Comparison of ENCODE assay signal across 20 mouse cellular contexts in genomic region chr13:109644086-109644485, GRCm38 (mm10).
DNase-seq lines count a peak whose midpoint lies in the region; ATAC-seq and TF ChIP-seq lines count a peak whose summit lies in the region.
"Had no signal": no experiment of that assay in that cellular context is flagged by ENCODE, and none has a peak within 500 bp of the region (broad histone marks: within the 10 kb centered on the region; RNA-seq: fewer than 3 reads in every experiment).

No protein-coding gene starts in this region.

- no peak overlapping the region for H3K4me2 ChIP-seq in stomach, embryonic 15.5 days
- no peak overlapping the region for H3K4me2 ChIP-seq in stomach, postnatal 0 days (replicated peaks; ENCODE audit: low read depth)
- peak overlapping the region; percentile 60 for H3K4me2 ChIP-seq in liver, embryonic 12.5 days
- H3K4me2 ChIP-seq: forebrain, embryonic 13.5 days; limb, embryonic 13.5 days; lung, embryonic 15.5 days; midbrain, embryonic 11.5 days had no signal

- no peak overlapping the region for H3K4me3 ChIP-seq in stomach, embryonic 15.5 days (replicated peaks)
- no peak overlapping the region for H3K4me3 ChIP-seq in stomach, postnatal 0 days (ENCODE audit: low read depth, low read length)
- peak overlapping the region; percentile 7; the same call in 1 of the 2 replicates for H3K4me3 ChIP-seq in liver, embryonic 12.5 days
- H3K4me3 ChIP-seq: forebrain, embryonic 13.5 days; limb, embryonic 13.5 days; lung, embryonic 15.5 days had no signal

- 63% methylated on average over 2 of the region's 2 CpGs for WGBS in stomach, embryonic 15.5 days
- 71% methylated on average over 2 of the region's 2 CpGs for WGBS in stomach, postnatal 0 days
- 12% methylated on average over 2 of the region's 2 CpGs for WGBS in liver, embryonic 12.5 days (ENCODE audit: insufficient replicate concordance)

- H3K27me3 ChIP-seq in stomach, embryonic 15.5 days (replicated peaks), result no peaks in the 10 kb centered on the region
- no peaks in the 10 kb centered on the region for H3K27me3 ChIP-seq in stomach, postnatal 0 days (ENCODE audit: control insufficient read depth, insufficient read depth, low read length)
- no peaks in the 10 kb centered on the region for H3K27me3 ChIP-seq in liver, embryonic 12.5 days (replicated peaks)
- H3K27me3 ChIP-seq: forebrain, embryonic 13.5 days; limb, embryonic 13.5 days; lung, embryonic 15.5 days had no signal

- H3K27ac ChIP-seq in stomach, embryonic 15.5 days, result no peak overlapping the region
- H3K27ac ChIP-seq in stomach, postnatal 0 days (replicated peaks), result no peak overlapping the region
- H3K27ac ChIP-seq in liver, embryonic 12.5 days, result peak overlapping the region; percentile 84
- H3K27ac ChIP-seq: forebrain, embryonic 13.5 days; limb, embryonic 13.5 days; lung, embryonic 15.5 days had no signal

- H3K4me1 ChIP-seq in stomach, embryonic 15.5 days, result no peaks in the 10 kb centered on the region
- H3K4me1 ChIP-seq in stomach, postnatal 0 days (replicated peaks; ENCODE audit: control insufficient read depth, insufficient read depth), result 0 out of 2 replicates have a peak, but pooled peaks cover 2% of the 10 kb centered on the region
- peaks cover 87% of the 10 kb centered on the region for H3K4me1 ChIP-seq in liver, embryonic 12.5 days

- no peaks in the 10 kb centered on the region for H3K9me3 ChIP-seq in stomach, embryonic 15.5 days
- H3K9me3 ChIP-seq in stomach, postnatal 0 days (ENCODE audit: control insufficient read depth, low read length), result no peaks in the 10 kb centered on the region
- H3K9me3 ChIP-seq in liver, embryonic 12.5 days (replicated peaks), result no peaks in the 10 kb centered on the region
- H3K9me3 ChIP-seq: forebrain, embryonic 13.5 days; limb, embryonic 13.5 days; lung, embryonic 15.5 days had no signal

- DNase-seq in stomach, postnatal 0 days (ENCODE audit: low spot score), result no peak
- peak; percentile 49 for DNase-seq in c-Kit-positive CD71-positive TER-119-positive erythroid progenitor cells, embryonic 14.5 days (ENCODE audit: low spot score)
- DNase-seq in left cerebral cortex, postnatal 10 days (ENCODE audit: extremely low spot score in 1 of 2, low spot score in 2 of 2), result no peak
- DNase-seq in embryo, embryonic 11 days, result no peak
- DNase-seq in thymus, postnatal 10 days (ENCODE audit: low spot score in 2 of 2), result no peak
- DNase-seq: adrenal gland, adult 2 months; cerebellum, postnatal 14 days; heart, adult 18-20 months; kidney, adult 9 months; kidney, postnatal 36 days; lung, postnatal 4 days; retina, postnatal 1 day; thymus, postnatal 25 days had no signal

- no peak overlapping the region for H3K9ac ChIP-seq in stomach, embryonic 15.5 days
- no peak overlapping the region for H3K9ac ChIP-seq in stomach, postnatal 0 days (ENCODE audit: low read length)
- peak overlapping the region; percentile 45; the same call in 1 of the 2 replicates for H3K9ac ChIP-seq in liver, embryonic 12.5 days
- H3K9ac ChIP-seq: forebrain, embryonic 13.5 days; limb, embryonic 13.5 days; lung, embryonic 15.5 days had no signal

- intact Hi-C loops in left cerebral cortex, postnatal 10 days (cut with DNase I), result no loop called here

- H3K36me3 ChIP-seq in stomach, embryonic 15.5 days, result no peaks in the 10 kb centered on the region
- no peaks in the 10 kb centered on the region for H3K36me3 ChIP-seq in stomach, postnatal 0 days (ENCODE audit: control insufficient read depth, insufficient read depth, low read length)
- no peaks in the 10 kb centered on the region for H3K36me3 ChIP-seq in liver, embryonic 12.5 days
- H3K36me3 ChIP-seq: limb, embryonic 13.5 days; lung, embryonic 15.5 days had no signal

- TF ChIP-seq EP300 in stomach, postnatal 0 days (optimal IDR thresholded peaks at IDR 0.05), result no peak

- ATAC-seq in stomach, embryonic 15.5 days (ENCODE audit: insufficient read depth, low FRiP score, low read depth), result peak; percentile 29; the same call in 1 of the 2 replicates
- ATAC-seq in stomach, postnatal 0 days (ENCODE audit: low FRiP score, low TSS enrichment), result no peak
- ATAC-seq in liver, embryonic 12.5 days, result peak; percentile 81
- ATAC-seq in megakaryocyte-erythroid progenitor cell, adult 5-6 weeks (replicated peaks; ENCODE audit: low FRiP score, low TSS enrichment, poor library complexity, severe bottlenecking), result peak; percentile 69
- ATAC-seq: forebrain, embryonic 13.5 days had no signal

- TF ChIP-seq CTCF in stomach, postnatal 0 days (IDR thresholded peaks at IDR 0.05; ENCODE audit: low read depth), result no peak
